Mouse (Mus musculus) common myeloid progenitor, adult 5-6 weeks (primary cell): ENCODE measurements around the gene Fam240a. TPM values are rescaled to one million over a fixed set of nuclear protein-coding genes. Genes with fewer than 3 reads are reported as not detected.

Source experiments
- ATAC-seq: replicated peaks from 2 replicates; pipeline ENCODE4 v1.8.0; 2016; ENCODE audit warnings: low read depth, mild to moderate bottlenecking, moderate TSS enrichment, inconsistent platforms; ENCODE audit not compliant: poor library complexity, severe bottlenecking
- total RNA-seq: library from RNA; stranded (forward); fragments of 200-1000, 187-1606 nt; gene quantifications from 2 replicates; pipeline ENCODE4 v1.2.3, GENCODE M21; 2017

Gene Fam240a
- total RNA-seq, 1 experiment from 2014 or later = not detected

DNA sequence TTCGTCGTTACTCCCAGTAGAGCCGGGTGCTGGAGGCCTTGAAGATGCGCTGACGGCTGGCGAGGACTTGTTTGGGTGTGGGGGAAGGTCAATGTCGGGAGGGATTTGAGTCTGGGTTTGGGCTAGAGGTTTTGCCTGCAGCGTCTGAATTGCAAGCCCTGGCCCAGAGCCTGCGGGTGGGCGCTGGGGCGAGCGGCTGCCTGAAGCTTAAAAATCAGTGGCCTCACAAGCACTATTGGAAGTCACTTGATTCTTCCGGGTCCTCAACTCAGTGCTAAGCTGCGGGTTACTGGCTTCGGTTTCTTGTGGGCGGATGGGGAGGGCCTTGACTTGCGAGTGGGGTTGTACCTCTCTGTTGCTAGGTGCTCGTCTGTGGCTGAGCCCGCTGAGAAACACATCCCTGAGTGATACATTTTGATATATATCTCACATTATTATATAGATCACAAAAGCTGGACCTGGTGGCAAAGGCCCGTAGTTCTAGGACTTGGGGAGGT is 29.9 kb upstream of the Fam240a start:
- ATAC-seq = peak; percentile 55

GRCm38 (mm10) chr9:110945926-110946325 is 29.3 kb upstream of the Fam240a start, which contains the start of gene Tdgf1:
Gene Tdgf1, minus strand, starts transcription at chr9:110946158.
- ATAC-seq = no peak

DNA sequence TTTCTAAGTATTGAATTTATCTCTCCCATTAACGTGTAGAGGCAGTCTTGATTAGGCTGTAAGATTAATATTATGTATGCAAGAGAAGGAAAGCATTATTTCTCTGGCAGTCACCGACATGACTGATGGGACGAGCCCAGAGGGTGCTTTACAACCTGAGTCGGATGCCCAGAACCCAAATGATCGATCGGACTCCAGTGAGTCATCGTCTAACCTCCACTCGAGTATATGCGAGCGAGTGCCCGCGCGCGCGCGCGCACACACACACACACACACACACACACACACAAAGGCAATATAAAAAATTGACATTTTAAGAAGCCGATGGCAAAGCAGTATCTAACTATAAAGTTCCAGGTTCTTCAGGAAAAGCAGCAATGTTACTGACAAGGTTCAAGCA is 28.7 kb upstream of the Fam240a start:
- ATAC-seq = no peak

DNA sequence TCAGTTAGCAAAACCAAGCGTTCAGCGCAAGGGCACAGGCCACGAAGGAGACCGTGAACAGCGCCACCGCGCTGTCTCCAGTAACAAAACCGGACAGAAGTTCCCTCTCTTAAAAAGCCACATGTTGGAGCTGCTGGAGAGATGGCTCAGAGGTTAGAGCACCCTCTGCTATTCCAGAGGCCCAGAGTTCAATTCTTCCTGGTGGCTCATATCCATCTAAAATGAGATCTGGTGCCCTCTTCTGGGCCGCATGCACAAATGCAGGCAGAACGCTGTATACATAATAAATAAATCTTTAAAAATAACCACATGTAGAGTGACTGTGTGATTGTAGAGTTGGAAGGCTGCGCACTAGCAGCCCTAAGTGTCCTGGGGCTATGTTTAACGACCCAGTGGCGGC is 27.6 kb upstream of the Fam240a start:
- peak; percentile 66 for ATAC-seq

DNA sequence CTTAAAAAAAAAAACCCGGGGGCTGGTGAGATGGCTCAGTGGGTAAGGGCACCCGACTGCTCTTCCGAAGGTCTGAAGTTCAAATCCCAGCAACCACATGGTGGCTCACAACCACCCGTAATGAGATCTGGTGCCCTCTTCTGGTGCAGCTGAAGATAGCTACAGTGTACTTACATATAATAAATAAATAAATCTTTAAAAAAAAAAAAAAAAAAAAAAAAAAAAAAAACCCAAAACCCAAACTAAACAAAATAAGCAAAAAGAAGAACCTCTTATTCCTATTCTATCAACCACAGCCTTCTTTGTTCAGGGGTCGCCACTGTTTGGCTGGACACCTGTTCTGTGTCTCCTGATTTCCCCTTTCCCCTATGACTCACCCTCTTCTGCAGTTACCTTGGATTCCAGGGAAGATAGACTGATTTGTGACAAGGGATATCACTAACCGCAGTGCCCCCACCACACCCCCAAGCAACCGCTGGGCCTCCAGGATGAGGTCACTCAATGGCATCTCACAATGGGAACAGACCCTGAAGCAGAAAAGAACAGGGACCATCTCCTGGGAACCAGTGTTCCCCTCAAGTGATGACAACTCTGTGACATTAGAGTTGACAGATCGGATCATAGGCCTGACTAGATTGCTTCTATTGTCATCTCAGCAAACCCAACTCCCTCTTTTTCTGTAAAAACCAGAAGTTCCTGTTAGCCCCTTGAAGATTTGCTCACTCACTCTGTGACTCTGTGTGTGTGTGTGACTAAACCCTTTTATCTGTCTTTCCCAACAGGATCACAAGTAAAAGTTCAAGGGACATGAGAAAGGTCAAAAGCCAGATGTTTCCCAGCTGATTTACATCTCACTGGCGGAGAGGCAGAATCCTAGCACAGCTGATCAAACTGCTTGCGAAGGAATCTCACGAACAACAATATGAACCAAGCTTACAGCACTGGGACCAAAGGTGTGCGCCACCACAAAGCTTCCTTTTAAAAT is 21.1 kb upstream of the Fam240a start:
- no peak for ATAC-seq

DNA sequence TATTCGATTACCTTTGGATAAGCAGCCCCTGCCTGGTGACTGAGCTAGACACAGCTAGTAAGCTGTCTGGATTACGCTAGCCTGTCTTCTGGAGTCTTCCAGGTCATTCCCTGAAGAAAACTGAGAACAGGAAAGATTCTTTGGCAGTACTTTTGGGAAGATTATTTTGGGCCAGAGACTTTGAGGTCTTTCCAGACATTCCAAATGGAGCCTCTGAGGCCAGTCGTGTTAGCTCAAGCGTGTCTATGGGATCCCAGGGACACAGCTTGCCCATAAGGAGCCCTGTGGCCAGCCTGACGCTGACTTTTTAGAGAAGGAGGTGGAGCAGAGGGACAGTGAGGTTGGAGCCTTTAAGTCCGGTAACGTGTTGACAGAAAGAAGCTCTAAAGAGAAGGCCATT is 19.3 kb upstream of the Fam240a start:
- ATAC-seq = no peak

- no peak for ATAC-seq
Observed at GRCm38 (mm10) chr9:110933850-110934437, 17.3 kb upstream of the Fam240a start.

DNA sequence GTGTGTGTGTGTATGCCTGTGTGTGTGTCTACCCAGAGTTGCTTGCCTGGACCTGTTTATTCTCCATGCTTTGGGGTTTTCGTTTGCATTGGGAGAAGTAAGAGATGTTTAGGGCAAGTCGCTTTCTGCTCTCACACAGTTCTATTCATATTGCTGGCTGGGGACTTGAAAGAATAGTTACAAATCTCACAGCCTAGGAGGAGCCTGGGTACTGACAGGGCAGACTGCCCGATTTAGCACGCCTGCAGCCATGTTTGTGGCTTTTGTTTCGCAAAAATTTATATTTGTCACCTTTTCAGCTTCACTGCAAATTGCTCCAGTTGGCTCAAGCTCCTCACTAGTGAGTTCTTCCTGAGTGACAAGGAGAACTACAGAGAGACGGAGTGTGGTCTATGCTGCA is 14.9 kb upstream of the Fam240a start:
- ATAC-seq = no peak

DNA sequence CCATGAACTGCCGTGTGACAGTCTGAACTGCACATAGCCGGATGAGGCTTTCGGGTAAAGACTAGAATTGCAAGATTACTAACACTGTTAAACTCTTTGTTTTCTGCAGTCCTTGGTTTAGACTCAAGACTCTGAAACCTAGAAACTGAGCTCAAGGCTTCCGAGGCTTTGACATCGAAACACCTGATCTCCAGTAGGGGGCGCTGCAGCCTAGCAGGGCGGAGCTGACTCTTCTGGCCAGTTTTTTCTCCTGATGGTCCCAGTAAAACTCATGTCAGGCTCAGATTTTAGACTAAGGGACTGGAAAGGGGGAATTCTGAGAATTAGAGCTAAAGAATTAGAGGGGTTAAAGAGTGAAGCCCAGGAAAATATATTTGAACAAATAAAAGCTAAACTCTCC is 6.1 kb upstream of the Fam240a start:
- peak; percentile 77; the same call in 1 of the 2 replicates for ATAC-seq

GRCm38 (mm10) chr9:110920665-110921419 is 4.2 kb upstream of the Fam240a start:
- ATAC-seq = no peak

DNA sequence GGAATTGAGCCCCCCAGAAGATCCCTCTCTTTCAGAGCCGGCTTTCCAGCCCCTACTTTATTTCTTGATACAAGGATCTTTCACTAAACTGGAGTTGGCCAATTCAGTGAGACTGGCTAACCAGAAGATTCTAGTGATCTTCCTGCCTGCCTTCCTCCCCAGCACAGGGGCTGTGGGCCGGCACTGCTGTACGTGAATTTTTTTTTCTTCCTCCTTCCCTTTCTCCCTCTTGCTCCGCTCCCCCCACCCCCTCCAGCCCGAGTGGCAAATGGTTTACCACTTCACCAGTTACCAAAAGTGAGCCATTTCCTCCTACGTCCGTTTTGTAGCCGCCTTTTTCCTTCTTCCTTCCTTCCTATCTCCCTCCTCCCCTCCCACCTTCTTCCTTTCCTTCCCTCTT is 1.2 kb downstream of the Fam240a start:
- peak; percentile 54; the same call in 1 of the 2 replicates for ATAC-seq

- no peak for ATAC-seq
Observed at GRCm38 (mm10) chr9:110914631-110915236, 1.9 kb downstream of the Fam240a start.

- ATAC-seq = no peak
Observed at GRCm38 (mm10) chr9:110909371-110909967, 7.2 kb downstream of the Fam240a start.

DNA sequence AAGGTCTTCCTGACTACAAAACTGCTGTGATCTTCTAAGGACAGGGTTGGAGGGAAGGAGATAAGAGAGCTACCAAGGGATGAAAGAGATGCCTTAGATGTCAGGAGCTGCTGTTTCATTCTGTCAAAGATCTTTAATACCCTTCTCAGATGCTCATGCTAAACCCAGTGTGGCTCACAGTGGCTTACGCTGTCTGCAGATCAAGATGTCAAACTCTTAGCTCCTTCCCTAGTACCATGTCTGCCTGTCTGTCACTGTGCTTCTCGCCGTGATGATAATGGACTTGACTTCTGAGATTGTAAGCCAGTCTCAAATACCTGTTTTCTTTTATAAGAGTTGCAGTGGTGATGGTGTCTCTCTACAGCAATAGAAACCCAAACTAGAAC is 8.0 kb downstream of the Fam240a start:
- no peak for ATAC-seq

GRCm38 (mm10) chr9:110907838-110908630 is 8.6 kb downstream of the Fam240a start:
- ATAC-seq = no peak

DNA sequence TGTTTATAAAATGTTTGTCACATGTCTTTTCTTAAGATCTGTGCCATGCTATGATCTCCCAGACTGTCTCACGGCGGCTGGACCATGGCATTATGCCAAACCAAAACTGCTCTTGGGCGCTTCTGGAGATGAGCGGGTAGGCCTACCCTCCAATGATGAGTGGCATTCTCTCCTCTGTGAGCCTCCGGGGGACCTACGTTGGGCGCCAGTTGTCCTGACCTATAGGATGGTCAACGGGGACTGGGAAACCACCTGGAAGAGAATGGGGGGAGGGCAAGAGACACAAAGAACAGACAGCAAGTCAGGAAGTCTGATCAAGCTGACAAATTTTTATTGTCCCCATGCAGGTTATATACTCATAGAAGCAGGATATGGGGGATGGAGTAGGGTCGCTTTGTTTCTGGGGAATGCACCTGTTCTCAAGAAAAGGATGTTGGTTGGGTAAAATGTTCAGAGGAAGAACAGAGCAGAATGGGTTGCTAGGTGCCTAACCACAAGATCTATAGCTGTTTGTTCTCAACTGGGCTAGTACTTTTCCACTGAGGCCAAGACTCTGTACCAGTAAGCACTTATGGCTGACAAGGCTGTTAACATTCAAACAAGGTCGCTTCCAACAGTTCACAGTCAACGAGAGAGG is 9.3 kb downstream of the Fam240a start:
- ATAC-seq = no peak

GRCm38 (mm10) chr9:110902271-110902670 is 14.4 kb downstream of the Fam240a start:
- no peak for ATAC-seq

DNA sequence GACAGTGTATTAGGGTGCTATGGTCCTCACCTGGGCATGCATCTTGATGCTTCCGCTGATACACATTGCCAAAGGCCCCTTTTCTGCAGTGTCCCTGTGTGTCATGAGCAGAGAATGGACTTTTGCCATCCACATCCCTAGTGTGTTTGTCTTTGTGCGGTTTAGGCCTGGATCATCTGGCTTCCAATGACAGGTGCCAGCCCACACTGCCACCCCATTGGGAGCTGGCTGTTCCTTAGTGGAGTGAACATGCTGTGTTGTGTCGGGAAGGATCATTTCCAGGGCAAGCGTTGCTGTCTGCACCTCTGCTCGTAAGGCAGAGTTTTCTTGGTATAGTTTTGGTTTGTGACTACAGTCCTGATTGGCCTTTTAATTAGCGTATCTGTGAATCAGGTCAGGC is 15.5 kb downstream of the Fam240a start:
- no peak for ATAC-seq
